Mouse (Mus musculus) urinary bladder, postnatal 25 days (tissue): Measurements from ENCODE around the gene Tshz2.

Source experiments
- DNase-seq: peaks from one replicate; pipeline ENCODE4 v3.0.0; 2022; ENCODE audit warnings: low spot score

The Tshz2 gene

DNA sequence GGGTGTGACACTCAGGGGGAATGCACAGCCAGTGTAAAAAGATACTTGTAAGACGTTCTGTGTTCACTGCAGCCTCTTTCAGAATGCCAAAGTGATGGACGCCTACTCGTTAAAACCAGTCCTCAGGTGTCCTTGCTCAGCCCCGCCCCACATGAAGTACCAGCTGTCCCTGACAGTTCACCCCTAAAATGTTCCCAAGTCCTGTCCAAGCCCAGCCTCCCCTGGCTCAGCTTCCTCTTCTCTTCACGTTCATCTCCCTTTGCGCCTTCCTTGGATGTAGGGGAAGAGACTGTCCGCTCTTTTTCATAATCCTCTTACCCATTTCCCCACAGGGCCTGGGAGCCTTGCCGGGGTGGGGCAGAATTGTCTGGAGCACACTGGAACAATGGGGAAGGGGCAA is 374.0 kb downstream of the Tshz2 start:
- DNase-seq = no peak

GRCm38 (mm10) chr2:170007426-170007958 is 374.7 kb downstream of the Tshz2 start:
- no peak for DNase-seq

- no peak for DNase-seq
Observed at GRCm38 (mm10) chr2:170009729-170010128, 376.9 kb downstream of the Tshz2 start.

- no peak for DNase-seq
Observed at GRCm38 (mm10) chr2:170011858-170012257, 379.0 kb downstream of the Tshz2 start.

DNA sequence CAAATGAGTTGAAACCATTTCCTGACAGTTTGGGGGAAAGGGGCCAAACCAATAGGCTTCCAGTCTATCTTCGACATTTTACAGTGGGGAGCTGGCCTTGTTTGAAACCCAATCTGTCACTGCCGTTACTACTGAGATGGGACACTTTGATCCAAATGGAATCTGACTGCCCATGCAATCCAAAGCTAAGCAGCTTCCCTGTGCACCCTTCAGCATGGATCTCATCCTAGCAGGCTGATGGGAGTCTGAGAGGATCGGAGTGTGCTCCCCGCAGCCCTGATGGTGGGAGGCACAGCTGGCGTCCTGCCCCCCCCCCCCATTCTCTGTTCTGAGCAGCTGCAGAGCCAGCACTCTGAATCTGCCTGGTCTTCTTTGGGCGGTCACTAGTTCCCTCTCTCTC is 384.5 kb downstream of the Tshz2 start:
- DNase-seq = no peak

- DNase-seq = no peak
Observed at GRCm38 (mm10) chr2:170017926-170018325, 385.1 kb downstream of the Tshz2 start.

DNA sequence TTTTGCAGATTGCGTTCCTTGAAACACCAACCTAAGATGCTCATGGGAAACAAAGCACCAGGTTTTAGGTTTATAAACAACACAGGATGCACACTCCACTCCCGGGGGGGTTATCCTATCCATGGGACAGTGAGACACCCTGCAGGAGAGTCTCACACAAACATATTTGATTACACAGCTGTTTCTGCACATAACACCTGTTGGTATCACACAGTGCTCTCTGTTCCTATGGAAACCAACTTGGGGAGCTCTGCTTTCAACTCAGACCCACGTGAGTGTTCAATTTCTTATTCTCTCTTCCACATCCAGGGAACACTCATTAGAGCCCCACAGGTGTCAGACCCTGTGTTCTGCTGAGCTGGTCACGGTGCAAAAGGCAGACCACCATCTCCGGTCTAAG is 390.1 kb downstream of the Tshz2 start:
- DNase-seq = no peak

DNA sequence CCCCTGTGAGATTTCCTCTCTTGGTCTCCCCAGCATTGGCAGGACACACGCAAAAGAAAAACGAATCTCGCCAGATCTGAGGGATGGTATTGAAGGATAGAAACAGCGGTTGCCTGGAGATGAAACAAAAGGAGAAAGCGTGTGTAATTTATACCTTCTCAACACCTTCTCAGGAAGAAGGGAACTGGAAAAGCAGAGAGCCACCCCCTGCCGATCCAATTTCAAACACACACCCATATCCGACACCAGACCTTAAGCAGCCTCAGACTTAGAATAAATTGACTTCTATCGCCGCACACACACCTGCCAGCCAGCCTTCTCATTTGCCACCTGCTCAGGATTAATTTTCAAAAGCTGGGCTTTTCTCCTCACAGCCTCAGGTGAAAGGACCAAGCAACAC is 390.9 kb downstream of the Tshz2 start:
- no peak for DNase-seq

DNA sequence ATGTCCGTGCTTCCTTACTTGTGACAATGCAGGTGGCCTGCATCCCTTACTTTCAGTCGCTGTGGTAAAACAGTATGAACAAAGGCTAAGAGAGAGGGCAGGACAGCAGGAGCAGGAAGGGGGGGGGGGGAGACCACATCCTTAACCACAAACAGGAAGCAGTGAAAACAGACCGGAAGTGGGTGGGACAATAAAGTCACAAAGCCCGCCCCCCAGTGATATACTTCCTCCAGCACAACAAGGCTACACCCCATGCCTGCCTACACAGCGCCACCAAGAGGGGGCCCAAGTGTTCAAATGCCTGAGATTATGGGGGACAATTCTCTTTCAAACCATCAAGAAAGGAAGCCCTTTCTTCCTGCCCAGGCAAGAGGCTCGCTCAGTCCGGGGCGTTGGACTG is 392.1 kb downstream of the Tshz2 start:
- no peak for DNase-seq

DNA sequence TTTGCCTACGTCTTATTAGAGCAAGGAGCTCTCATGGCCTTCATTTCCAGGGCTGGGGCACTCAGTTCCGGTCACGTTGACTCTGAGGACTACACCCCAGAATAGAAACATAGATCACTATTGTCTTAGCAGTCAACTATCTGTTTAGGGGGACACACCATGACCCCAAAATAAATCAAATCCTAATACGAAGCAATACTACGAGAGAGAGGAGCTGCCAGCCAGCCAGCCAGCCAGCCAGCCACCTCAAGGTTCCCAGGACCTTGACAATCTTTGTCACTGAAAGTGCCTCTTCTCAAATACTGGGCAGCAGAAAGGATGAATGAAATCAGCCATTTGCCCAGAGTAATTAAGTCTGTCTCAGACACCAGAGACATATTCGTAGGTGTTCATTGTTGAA is 393.1 kb downstream of the Tshz2 start:
- no peak for DNase-seq

- no peak for DNase-seq
Observed at GRCm38 (mm10) chr2:170027837-170028236, 395.0 kb downstream of the Tshz2 start.

DNA sequence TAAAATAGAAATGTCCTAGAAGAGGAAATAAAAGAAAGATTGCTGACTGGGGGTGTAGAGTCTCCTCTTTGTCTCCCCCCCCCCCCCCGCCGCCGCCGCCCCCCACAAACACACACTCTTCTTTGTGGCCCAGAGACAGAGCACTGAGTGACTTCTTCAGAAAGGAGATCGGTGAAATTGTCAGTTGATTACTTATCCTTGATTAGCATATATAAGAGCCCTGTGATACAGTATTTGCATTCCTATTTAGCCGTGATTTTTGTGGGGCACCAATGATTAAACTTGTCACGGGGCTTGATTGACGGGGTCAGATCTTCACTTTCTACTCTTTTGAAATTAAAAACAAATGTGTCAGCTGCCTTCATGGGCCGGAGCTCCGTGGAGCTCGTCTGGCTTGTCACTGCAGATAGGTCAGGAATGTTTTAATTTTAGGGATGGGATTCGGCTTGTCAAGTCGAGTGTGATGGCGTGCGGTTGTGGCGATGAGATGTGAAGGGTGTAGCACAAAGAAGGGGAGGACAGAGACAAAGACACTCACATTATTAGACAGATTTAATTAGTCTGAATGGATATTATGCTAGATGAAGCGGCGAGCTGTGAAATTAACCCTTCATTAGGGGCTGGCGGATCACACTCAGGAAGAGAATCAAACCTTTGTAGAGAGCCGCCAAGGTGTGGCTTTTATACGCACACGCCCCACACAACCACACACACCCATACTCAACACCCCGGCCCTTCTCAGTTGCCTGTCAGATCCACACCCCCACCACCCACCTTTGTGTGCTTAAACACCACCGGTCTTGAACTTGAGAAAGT is 395.9 kb downstream of the Tshz2 start:
- no peak for DNase-seq

DNA sequence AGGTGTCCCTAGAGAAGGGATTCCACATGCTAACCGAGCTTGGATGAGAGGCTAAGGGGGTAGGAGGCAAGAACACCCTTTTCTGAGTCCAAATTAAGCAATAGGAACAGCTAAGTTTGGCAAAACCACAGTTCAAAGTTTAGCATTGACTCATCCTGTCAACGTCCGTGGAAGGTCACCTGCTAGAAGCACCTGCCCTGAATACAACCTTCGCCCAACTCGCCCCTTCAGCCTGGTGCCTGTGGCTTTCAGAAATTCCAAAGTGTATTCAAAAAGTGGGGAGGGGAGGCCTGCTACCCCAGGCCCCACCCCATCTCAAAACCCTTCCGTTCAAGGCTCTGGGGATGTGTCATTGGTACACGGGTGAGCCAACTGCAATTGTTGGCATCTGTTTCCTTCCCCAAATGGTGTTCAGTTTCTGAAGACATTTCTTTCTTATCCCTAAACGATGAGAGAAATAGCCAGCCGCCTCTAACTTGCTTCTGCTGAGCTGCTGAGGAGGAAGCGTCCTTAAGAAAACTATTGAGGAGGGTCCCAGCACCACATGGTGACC is 396.6 kb downstream of the Tshz2 start:
- no peak for DNase-seq

DNA sequence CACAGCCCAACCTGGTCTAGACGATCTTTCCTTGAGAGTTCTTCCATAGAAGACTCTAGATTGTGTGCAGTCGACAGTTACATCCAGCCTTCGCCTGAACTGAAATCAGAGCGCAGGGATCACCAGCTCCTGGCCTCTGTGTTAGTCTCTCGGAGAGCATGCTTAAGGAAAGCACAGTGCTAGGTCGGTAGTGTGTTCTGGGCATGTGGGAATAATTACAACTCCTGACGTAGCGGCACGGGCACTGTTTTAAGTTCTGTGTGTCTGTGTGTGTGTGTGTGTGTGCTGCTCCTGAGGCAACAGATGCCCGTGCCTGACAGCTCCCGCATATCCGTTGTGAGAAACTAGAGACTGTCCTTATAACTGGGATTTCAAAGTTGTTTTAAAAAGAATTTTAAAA is 398.4 kb downstream of the Tshz2 start:
- DNase-seq = no peak

GRCm38 (mm10) chr2:170031872-170032271 is 399.1 kb downstream of the Tshz2 start:
- DNase-seq = no peak

GRCm38 (mm10) chr2:170033219-170033618 is 400.4 kb downstream of the Tshz2 start:
- DNase-seq = no peak

DNA sequence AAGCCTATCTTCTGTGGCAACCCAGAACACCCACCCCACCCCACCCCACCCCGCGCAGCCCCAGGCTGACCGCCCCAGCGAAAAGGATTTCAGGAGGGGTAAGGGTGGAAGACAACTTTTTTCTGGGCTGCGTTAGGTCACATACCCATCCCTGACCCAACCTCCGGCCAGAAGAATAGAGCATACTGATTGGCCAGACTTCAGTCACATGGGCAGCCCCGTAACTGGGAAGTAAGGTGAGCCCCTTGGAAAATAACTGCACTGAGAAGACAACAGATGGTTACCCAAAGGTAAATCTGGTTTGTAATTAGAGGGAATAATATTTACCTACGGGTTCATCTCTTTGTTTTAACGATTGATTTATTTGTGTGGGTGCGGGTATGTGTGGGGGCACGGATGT is 402.0 kb downstream of the Tshz2 start:
- no peak for DNase-seq

GRCm38 (mm10) chr2:170036791-170037241 is 404.0 kb downstream of the Tshz2 start:
- no peak for DNase-seq

DNA sequence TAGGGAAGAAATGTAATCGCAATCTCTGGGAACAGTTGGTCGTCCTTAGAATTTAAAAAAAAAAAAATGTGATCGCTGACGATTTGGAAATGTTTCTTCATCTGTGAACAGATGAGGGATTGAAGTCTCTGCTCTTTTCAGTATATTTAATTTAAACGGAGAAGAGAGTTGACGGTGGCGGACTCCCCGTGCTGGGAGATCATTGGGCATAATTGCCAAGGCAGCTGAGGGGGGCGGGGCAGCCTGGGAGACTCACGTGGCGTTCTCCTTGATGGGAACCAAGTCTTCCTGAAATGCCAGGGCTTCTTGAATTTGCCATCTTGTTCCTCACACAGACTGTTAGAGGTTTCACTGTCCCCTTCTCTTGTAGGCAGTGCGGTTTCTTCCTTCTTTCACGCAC is 404.5 kb downstream of the Tshz2 start:
- DNase-seq = no peak

- DNase-seq = no peak
Observed at GRCm38 (mm10) chr2:170039772-170040171, 407.0 kb downstream of the Tshz2 start.

- peak; percentile 16 for DNase-seq
Observed at GRCm38 (mm10) chr2:170041101-170041500, 408.3 kb downstream of the Tshz2 start.

DNA sequence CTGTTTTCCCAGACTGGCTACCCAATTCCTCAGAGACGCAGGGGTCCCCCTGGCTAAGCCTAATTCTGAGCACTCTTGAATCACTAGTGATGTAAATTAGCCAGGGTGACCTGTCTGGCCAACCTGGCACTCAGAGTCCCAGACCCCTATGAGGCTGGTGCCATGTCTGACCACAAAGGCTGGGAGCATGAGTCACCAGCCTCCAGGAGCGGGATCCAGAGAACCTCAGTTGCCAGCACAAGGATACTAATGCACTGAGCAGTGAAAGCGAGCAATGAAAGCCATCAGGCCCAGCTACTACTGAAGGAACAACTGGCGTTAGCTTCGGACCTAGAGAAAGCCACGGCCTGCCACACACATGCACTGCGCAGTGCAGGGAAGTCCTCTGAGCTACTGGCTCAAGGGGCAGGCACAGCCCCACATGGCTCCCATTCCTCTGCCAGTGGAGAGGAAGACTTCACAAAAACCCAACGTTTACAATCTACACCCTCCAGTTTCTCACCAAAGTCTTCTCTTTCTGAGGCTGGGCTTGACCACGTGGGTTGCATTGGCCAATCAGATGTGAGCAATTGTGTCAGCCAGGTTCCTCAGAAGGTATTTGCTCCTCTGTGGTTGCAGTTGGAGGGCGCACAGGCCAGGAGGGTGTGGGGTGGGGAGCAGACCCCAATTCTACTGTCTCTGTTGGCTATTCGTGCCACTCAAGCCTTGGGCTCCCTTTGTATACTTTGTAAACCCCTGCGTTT is 409.8 kb downstream of the Tshz2 start:
- no peak for DNase-seq

DNA sequence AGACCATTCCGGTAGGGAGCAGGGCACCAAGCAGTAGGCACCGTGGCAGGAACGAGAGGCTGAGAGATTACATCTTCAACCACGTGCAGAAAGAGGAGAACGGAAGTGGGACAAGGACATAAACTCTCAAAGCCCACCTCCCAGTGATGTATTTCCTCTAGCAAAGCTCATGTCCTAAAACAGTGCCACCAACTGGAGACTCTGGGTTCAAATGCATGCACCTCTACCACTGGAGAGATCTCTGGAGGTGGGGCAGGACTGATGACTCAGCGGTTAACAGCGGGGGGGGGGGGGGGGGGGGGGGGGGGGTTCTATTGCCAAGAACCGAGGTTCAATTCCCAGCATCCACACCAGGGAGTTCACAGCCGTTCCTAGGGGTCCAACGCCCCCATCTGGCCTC is 410.5 kb downstream of the Tshz2 start:
- no peak for DNase-seq
